Mouse (Mus musculus): ENCODE results near the gene Ylpm1. TPM values are rescaled to one million over a fixed set of nuclear protein-coding genes. Genes with fewer than 3 reads are reported as not detected.
A peak's percentile ranks its signal among the peaks of the same experiment; 100 is the strongest.

Gene Ylpm1
- total RNA-seq, 2 experiments from 2014 or later, result 120 to 131 TPM

GRCm38 (mm10) chr12:85007021-85007420 lies 10.9 kb downstream of the Ylpm1 start:
- no peak for DNase-seq (ENCODE audit: low spot score in 2 of 2)

- no peak for DNase-seq (ENCODE audit: low spot score in 2 of 2)
Measured at GRCm38 (mm10) chr12:85009776-85010175, 13.7 kb downstream of the Ylpm1 start.

GRCm38 (mm10) chr12:85010541-85010940 lies 14.4 kb downstream of the Ylpm1 start:
- no peak for DNase-seq (ENCODE audit: low spot score in 2 of 2)

GRCm38 (mm10) chr12:85012185-85012584 lies 16.1 kb downstream of the Ylpm1 start:
- DNase-seq (ENCODE audit: low spot score in 2 of 2), result no peak

- no peak for DNase-seq (ENCODE audit: low spot score in 2 of 2)
Measured at GRCm38 (mm10) chr12:85022071-85022470, 25.9 kb downstream of the Ylpm1 start.

- peak in 1 of 2 experiments; percentile 18 for DNase-seq (ENCODE audit: low spot score in 2 of 2)
Measured at GRCm38 (mm10) chr12:85032710-85033109, 36.6 kb downstream of the Ylpm1 start.

- no peak for DNase-seq (ENCODE audit: low spot score in 2 of 2)
Measured at GRCm38 (mm10) chr12:85051218-85051617, 55.1 kb downstream of the Ylpm1 start.

GRCm38 (mm10) chr12:85071043-85071442 lies 74.9 kb downstream of the Ylpm1 start:
- no peak for DNase-seq (ENCODE audit: low spot score in 2 of 2)

- DNase-seq (ENCODE audit: low spot score in 2 of 2), result no peak
Measured at GRCm38 (mm10) chr12:85077100-85077499, 81.0 kb downstream of the Ylpm1 start.

- no peak for DNase-seq (ENCODE audit: low spot score in 2 of 2)
Measured at GRCm38 (mm10) chr12:85084257-85084656, 88.1 kb downstream of the Ylpm1 start.

- no peak for DNase-seq (ENCODE audit: low spot score in 2 of 2)
Measured at GRCm38 (mm10) chr12:85084941-85085340, 88.8 kb downstream of the Ylpm1 start.

GRCm38 (mm10) chr12:85087845-85088244 lies 91.7 kb downstream of the Ylpm1 start:
- no peak for DNase-seq (ENCODE audit: low spot score in 2 of 2)

- DNase-seq (ENCODE audit: low spot score in 2 of 2), result no peak
Measured at GRCm38 (mm10) chr12:85091190-85091589, 95.1 kb downstream of the Ylpm1 start.

GRCm38 (mm10) chr12:85092214-85092613 lies 96.1 kb downstream of the Ylpm1 start:
- DNase-seq (ENCODE audit: low spot score in 2 of 2), result peak; percentile 72 to 80

GRCm38 (mm10) chr12:85094010-85094409 lies 97.9 kb downstream of the Ylpm1 start:
- DNase-seq (ENCODE audit: low spot score in 2 of 2), result peak; percentile 35 to 55

- DNase-seq (ENCODE audit: low spot score in 2 of 2), result no peak
Measured at GRCm38 (mm10) chr12:85094706-85095105, 98.6 kb downstream of the Ylpm1 start.

GRCm38 (mm10) chr12:85095146-85095545 lies 99.0 kb downstream of the Ylpm1 start:
- no peak for DNase-seq (ENCODE audit: low spot score in 2 of 2)

GRCm38 (mm10) chr12:85095859-85096258 lies 99.7 kb downstream of the Ylpm1 start:
- DNase-seq (ENCODE audit: low spot score in 2 of 2), result no peak

- DNase-seq (ENCODE audit: low spot score in 2 of 2), result no peak
Measured at GRCm38 (mm10) chr12:85101001-85101400, 104.9 kb downstream of the Ylpm1 start.

- DNase-seq (ENCODE audit: low spot score in 2 of 2), result no peak
Measured at GRCm38 (mm10) chr12:85101521-85102106, 105.5 kb downstream of the Ylpm1 start.

GRCm38 (mm10) chr12:85103096-85103495 lies 107.0 kb downstream of the Ylpm1 start:
- DNase-seq (ENCODE audit: low spot score in 2 of 2), result no peak

GRCm38 (mm10) chr12:85104789-85105188 lies 108.7 kb downstream of the Ylpm1 start:
- no peak for DNase-seq (ENCODE audit: low spot score in 2 of 2)

GRCm38 (mm10) chr12:85106292-85106691 lies 110.2 kb downstream of the Ylpm1 start:
- no peak for DNase-seq (ENCODE audit: low spot score in 2 of 2)

GRCm38 (mm10) chr12:85108643-85109042 lies 112.5 kb downstream of the Ylpm1 start:
- no peak for DNase-seq (ENCODE audit: low spot score in 2 of 2)
